Mouse (Mus musculus): ENCODE measurements around the gene Ehd2.

GRCm38 (mm10) chr7:15967312-15967711, at the start of gene Ehd2:
- TF ChIP-seq POLR2A (IDR thresholded peaks at IDR 0.05; ENCODE audit: insufficient read depth, low read length), result no peak
- no peak for TF ChIP-seq EP300 (IDR thresholded peaks at IDR 0.05; ENCODE audit: insufficient read depth, low read depth, low read length)

Data from ES-Bruce4 (cell line).